Mouse (Mus musculus) CD4-positive, CD25-positive, alpha-beta regulatory T cell (primary cell): ENCODE results near the gene Abcd4. TPM values are rescaled to one million over a fixed set of nuclear protein-coding genes. Genes with fewer than 3 reads are reported as not detected.

ENCODE experiments used
- polyA plus RNA-seq: library from polyadenylated mRNA; unstranded; fragments of 100-300 nt; shearing (Covaris generic); gene quantifications from one replicate; pipeline ENCODE4 v1.2.1, GENCODE M21; 2017

The Abcd4 gene
- polyA plus RNA-seq = 25.2 TPM

GRCm38 (mm10) chr12:84616977-84617630, at the start of gene Abcd4:
Gene Abcd4 (minus strand): TSS chr12:84617413.

GRCm38 (mm10) chr12:84640654-84641053, 23.4 kb upstream of the Abcd4 start, which contains the start of gene Vrtn:
Gene Vrtn (plus strand): TSS chr12:84641019.

GRCm38 (mm10) chr12:84569336-84569970, 47.8 kb downstream of the Abcd4 start, which contains the start of gene Vsx2:
Gene Vsx2 (plus strand): TSS chr12:84569762.

Other genes starting within 250 kb of the Abcd4 start
- 43.0 TPM for gene Entpd5, start 208.4 kb downstream of the Abcd4 start, polyA plus RNA-seq
- 1.4 TPM for gene Bbof1, start 208.3 kb downstream of the Abcd4 start, polyA plus RNA-seq
- 32.0 TPM for gene Rnf113a2, start 200.2 kb downstream of the Abcd4 start, polyA plus RNA-seq
- 20.4 TPM for gene Aldh6a1, start 166.4 kb downstream of the Abcd4 start, polyA plus RNA-seq
- 21.1 TPM for gene Lin52, start 166.0 kb downstream of the Abcd4 start, polyA plus RNA-seq
- not detected for gene Vsx2, start 47.7 kb downstream of the Abcd4 start, polyA plus RNA-seq
- gene Vrtn, start 23.6 kb upstream of the Abcd4 start, polyA plus RNA-seq = 0.13 TPM
- gene Syndig1l, start 81.4 kb upstream of the Abcd4 start, polyA plus RNA-seq = not detected
- gene Npc2, start 155.7 kb upstream of the Abcd4 start, polyA plus RNA-seq = 104 TPM
- gene Isca2, start 155.8 kb upstream of the Abcd4 start, polyA plus RNA-seq = 113 TPM